Mouse (Mus musculus): ENCODE data around the gene Ms4a15. TPM values are rescaled to one million over a fixed set of nuclear protein-coding genes. Genes with fewer than 3 reads are reported as not detected.
A peak's percentile ranks its signal among the peaks of the same experiment; 100 is the strongest.

Gene Ms4a15
- total RNA-seq, 2 experiments from 2014 or later = 0.51 TPM; not detected in 1

DNA sequence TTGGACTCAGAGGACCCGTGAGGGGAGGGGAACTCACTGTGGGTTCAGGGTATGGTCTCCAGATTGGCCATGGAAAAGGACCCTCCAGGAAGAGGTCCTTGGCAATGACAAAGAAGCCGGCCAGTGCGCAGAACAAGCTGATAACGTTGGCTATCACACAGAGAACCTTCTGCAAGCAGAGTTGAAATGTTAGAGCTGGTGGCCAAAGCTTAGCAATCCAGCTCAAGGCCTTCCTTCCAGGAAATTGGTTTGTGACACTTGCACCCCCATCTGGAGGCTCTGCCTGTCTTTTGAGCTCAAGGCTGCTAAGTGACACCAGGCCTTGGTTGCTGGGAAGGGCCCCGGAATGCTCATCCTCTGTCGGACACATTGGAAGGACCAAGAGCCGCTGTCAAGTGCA lies 27.3 kb downstream of the Ms4a15 start:
- no peak for DNase-seq (ENCODE audit: low spot score in 2 of 2)

DNA sequence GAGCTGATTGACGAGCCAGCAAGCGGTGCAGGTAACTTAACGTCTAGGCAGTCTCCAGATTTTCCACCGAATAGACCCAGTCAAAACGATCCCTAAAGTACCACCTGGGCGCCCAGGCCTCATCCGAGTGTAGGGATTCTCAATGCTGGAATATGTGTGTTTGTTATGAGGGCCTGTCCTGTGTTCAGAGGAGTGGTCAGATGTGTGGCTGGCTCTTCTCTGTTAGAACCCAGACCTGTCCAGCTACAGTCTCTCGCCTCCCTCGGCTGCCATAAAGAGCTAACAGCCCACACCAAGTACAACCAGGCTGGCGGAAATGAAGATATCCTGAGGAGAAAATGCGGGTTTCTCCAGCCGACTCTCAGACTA lies 33.1 kb downstream of the Ms4a15 start:
- DNase-seq (ENCODE audit: low spot score in 2 of 2) = no peak

DNA sequence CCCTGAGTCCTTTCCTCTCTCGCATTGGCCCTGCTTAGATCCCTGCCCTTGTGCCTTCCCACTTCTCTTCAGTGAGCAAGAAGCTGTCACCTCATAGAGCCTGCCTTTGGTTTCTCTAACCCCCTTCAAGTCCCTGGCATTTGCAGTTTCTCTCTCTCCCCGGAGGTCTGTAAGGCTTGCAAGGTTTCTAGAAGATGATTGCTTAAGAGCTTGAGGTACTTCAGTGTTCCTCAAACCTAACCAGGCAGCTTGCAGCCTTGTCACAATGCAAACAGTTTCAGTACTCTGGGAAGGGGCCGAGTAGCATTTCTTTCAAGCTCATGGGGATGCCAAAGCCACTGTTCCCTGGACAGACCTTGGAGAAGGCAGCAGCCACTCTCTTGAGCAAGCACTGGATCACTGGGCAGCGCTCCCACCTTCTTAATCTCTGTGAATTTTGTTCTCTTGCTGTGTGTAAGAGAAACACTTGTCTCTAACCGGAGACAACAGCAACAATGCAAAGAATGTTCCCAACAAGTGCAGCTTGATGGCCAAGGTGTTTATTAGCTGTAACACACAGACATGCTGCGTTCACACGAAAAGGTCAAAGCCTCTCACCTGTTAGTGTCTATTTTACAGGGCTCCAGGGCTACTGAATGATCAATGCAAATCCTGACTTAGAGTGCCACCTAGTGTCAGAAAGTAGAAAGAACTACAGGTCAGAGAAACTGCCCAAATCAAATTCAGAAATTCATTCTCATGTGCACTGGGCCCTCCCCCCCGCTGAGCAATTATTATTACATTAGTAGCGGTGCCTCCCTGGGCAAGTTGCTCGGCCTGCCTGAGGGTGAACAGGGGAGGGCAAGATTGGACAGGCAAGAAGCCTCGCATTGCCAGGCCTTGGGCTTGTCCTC lies 33.7 kb downstream of the Ms4a15 start:
- DNase-seq (ENCODE audit: low spot score in 2 of 2) = no peak

DNA sequence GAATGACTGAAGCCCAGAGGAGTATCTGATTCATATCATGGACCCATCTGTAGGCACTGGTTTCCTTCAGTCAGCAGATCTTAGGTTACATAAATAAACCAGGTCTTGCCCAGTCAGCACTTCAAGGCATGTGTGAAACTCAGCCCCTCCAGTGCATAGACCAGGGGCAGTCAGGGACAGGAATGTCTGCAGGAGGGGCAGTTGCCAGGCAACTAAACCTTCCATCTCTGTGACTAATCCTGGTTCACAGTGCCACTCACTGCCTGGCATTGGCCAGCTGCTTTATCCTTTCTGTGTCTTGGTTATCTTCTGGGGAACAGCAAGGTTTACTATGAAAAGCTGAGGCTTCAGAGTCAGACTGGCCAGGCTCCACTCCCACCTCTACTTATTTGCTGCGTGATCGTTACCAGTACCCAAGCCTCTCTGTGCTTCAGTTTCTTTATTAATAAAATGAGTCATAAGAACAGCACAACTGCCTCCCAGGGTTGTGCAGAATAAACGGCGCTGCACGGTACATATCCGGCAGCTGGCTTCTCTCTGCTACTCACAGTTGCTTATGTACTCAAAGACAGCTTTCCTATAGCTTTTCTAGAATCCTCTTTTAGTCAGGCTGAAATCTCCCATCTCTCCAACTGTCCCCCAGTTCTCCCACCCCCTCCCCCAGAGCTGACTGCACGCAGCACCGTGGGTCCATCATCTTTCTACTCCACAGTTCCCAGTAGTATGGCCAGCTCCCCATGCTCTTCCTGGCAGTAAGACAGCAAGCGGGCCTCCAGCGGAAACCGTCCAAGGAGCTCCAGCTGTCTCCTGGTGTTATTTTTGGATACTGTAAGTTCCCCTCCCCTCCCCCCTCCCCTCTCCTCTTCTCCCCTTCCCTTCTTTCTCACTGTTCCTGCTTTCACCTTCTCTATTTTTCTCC lies 40.8 kb downstream of the Ms4a15 start:
- DNase-seq (ENCODE audit: low spot score in 2 of 2) = no peak

DNA sequence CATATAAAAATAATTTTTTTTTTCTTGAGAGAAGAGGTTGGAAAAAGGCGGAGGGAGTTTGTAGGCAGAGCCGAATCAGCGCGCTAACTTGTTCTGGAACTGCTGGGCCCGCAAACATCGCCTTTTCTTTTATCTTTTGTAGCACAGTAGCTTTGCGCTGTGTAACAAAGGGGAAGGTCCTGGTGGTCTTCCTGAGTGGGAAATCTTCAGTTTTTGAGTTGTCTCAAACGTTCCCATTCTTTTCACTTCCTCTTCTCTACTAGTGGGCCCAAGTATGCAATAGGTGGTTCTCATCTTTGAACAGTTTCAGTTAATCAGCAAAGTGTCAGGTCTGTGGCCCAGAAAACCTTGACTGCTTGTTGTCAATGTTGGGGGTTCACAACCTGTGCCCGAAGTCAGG lies 43.5 kb downstream of the Ms4a15 start:
- DNase-seq (ENCODE audit: low spot score in 2 of 2) = no peak

DNA sequence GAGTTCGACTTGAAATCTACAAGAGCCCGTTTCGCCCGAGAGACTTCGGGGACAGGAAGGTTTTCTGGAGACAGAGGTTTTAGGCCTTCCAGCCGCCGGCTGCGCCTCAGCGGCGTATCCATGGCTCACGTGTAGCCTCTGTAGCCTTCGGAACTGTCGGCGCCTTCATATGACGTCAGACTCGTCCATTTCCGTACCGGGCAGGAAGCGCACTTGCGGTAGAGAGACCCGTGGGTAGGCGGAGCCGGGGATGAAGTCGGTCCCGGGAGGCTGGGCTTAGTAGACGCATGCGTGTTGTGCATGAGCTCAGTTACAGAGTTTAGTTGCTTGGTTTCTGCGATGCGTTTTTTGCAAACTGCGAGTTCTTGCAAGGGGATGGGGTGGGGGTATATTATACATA lies 43.9 kb downstream of the Ms4a15 start, which contains the start of gene Ccdc86:
Ccdc86 (minus strand) TSS at position 155 of the 400 bp plus-strand sequence.
- DNase-seq (ENCODE audit: low spot score in 2 of 2) = peak; percentile 86 to 87

DNA sequence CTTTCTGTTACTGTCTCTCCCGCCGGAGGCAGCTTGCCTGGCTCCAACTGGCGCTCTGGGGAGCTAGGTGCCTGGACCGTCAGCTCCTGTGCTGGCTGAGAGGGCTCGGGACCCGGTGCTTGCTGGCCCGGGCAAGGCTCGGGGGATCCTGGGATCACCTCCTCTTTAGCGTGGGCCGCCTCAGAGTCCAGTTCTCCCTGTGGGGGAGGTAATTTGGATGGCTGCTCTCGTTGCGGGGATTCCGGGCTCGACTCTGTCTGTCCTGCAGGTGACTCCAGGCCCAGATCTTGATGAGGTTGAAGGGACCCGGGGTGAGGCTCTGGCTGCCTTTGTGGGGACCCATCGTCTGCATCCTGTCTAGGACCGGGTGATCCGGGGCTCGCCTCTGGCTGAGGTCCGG lies 44.6 kb downstream of the Ms4a15 start:
- DNase-seq (ENCODE audit: low spot score in 2 of 2) = no peak

DNA sequence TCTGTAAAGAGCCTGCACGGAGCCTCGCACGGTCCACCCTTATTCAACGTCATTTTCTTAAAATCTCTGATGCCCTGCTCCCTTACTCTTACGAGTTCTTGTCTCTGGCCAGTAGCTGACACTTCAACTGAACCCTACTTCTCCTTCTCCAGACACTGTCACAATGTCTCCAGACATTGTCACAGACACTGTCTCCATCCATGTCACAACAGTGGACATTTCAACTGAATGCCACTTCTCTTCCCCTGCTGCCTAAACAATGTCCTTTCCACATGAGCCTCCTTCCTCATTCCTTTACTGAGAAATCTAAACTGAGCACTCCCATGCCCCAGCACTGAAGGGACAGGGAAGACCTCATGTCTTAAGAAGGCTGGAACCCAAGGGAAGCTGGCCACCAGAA lies 45.8 kb downstream of the Ms4a15 start:
- no peak for DNase-seq (ENCODE audit: low spot score in 2 of 2)

DNA sequence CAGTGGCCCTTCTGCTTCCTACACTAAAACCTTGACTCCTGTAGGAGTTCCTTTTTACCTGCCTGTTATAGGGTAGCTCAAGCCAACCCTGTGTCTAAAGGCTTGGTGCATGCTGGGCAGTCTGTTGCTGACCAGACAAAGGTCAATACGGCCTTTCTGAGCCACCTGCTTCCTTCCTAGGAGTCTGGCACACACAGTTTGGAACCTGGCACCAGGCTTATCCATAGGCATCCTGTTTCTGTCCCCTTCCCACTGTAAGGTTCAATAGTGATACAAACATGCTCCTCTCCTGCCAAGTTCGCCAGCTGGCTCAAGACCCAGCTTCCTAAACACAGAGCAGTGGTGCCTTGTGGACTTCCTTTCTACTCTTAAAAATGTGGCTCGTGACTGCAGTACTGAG lies 46.5 kb downstream of the Ms4a15 start:
- DNase-seq (ENCODE audit: low spot score in 2 of 2) = no peak

DNA sequence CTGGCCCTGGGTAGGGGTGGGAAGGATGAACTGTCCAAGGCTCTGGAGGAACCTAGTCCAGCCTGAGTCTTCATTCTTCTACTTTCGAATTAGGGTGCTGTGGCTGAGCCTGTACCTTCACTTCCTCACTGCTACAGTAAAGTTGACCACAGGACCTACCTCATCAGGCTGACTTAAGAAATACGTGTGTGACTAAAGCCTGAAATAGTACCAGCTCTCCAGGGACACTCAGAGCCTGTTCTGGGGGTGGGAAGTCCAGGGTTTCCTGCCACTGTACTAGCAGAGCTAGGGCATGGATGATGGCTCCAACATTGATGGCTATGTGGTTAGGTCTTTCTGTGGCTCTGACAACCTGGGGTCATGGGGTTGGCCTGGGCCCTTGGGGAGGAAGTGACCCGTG lies 49.1 kb downstream of the Ms4a15 start:
- no peak for DNase-seq (ENCODE audit: low spot score in 2 of 2)

DNA sequence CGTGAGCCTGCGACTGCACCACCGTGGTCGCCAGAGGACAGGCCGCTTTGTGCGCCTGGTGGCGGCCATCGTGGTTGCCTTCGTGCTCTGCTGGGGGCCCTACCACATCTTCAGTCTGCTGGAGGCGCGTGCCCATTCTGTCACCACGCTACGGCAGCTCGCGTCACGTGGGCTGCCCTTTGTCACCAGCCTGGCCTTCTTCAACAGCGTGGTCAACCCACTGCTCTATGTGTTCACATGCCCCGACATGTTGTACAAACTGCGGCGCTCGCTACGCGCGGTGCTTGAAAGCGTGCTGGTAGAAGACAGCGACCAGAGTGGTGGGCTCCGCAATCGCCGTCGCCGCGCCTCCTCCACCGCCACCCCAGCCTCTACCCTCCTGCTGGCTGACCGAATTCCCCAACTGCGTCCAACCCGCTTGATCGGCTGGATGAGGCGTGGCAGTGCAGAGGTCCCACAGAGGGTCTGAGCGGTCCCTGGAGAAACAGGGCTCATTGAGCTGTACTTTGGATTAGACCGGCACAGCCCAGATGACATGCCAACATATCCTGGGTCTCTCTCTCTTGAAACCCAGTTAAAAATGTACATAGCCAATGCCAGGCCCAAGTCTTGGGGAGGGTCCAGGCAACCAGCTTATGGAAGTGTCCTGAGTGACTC lies 52.1 kb downstream of the Ms4a15 start:
- no peak for DNase-seq (ENCODE audit: low spot score in 2 of 2)

DNA sequence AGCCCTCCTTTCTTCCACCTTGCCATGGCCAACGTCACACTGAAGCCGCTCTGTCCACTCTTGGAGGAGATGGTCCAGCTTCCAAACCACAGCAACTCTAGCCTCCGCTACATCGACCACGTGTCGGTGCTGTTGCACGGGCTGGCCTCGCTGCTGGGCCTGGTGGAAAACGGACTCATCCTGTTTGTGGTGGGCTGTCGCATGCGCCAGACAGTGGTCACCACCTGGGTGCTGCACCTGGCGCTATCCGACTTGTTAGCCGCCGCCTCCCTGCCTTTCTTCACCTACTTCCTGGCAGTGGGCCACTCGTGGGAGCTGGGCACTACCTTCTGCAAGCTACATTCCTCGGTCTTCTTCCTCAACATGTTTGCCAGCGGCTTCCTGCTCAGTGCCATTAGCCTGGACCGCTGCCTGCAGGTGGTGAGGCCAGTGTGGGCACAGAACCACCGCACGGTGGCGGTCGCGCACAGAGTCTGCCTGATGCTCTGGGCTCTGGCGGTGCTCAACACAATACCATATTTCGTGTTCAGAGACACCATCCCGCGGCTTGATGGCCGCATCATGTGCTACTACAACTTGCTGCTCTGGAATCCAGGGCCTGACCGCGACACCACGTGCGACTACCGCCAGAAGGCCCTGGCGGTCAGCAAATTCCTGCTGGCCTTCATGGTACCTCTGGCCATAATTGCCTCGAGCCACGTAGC lies 52.8 kb downstream of the Ms4a15 start:
- peak; percentile 26 to 30 for DNase-seq (ENCODE audit: low spot score in 2 of 2)

DNA sequence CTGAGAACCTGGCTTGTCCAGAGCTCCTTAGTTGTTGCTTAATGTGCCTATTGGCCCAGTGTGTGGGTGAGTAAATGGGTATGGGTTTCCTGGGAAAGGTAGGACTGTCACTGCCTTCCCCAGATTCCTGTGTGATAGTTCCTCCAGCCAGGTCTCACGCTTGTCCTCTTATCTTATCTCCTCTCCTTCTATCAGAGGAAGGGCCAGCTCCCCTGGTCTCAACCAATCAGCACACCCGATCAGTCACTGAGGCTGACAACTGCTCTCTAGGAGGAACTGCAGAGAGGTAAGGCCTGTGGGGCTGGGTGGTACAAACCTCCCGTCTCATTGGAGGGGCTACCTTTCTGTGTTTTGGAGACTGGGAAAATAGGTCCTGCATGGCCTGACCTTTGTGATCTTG lies 54.3 kb downstream of the Ms4a15 start:
- no peak for DNase-seq (ENCODE audit: low spot score in 2 of 2)

DNA sequence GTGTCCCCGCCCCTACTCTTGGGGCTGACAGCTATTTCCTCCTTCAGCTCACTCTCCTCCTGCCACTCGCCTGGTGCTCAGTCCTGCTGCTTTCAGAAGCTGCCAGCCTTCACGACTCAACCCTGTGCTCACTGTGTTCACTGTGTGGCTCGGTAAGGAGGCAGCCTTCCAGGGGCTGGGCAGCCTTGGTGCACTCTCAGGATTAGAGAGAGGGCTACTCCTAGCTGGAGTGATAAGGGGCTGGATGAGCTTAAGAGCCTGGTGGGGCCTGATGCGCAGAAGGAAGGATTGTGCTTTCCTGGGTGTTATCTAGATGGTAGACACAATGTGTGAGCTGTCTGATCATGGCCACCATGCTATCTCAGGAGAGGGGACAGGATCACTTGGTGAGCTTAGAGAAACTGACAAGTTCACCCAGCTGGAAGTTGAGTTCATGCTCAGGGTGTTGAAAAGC lies 55.9 kb downstream of the Ms4a15 start, which contains the start of gene Ptgdr2:
Ptgdr2 (plus strand) TSS at position 51 of the 454 bp plus-strand sequence.
- DNase-seq (ENCODE audit: low spot score in 2 of 2) = no peak

DNA sequence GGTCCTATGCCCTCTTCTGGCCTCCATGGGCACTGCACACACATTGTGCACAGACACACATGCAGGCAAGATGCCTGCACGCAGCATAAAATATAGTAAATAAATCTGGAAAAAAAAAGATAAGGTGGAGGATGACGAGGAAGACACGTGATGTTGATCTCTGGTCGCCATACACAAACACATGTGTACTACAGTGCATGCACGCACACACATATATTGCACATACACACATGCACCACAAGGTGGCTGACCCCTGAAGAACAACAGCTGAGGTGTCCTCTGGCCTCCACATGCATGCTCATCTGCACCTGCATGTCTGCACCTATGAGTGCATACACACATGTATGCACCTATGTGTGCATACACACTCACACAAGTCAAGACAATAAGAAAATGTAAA lies 57.0 kb downstream of the Ms4a15 start:
- no peak for DNase-seq (ENCODE audit: low spot score in 2 of 2)

DNA sequence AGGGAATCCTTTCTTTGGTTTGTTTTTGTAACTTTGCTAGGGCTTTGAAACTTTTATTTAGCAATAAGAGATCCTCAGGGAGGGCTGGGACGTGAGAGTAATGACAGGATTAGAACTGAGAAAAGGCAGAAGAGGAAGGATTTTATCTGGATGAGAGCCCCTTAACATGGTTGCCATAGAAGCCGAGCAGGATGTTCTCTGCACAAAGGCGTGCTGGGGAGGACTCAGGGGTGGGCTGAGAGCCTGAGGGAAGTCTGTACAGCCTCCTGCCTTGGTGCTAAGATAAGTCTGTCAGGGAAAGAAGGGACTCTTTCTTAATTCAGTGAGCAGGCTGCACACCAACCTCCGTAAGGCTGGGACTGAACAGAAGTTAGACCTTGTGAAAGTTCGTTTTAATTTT lies 58.0 kb downstream of the Ms4a15 start:
- no peak for DNase-seq (ENCODE audit: low spot score in 2 of 2)

DNA sequence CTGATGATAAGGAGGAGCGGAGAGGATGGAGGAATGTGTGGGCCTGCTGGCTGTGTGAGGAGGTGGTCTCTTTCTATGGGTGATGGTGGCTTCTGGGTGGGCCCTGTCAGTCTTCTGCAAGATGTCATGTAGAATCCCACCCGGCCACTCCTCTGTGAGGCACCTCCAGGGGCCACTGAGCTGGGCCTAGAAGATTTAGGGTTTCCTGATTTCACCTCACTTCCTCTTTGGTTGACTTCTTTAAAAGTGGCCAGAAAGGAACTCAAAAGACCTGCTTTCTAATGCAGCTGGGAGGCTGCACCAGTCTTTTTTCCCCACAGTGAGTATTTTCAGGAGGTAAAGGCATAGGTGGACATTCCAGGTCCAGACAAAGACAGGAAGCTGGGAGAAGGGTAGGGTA lies 62.4 kb downstream of the Ms4a15 start:
- no peak for DNase-seq (ENCODE audit: low spot score in 2 of 2)
